Mouse (Mus musculus) olfactory bulb, adult 2 months (tissue): ENCODE results near the gene Slc6a12. TPM values are rescaled to one million over a fixed set of nuclear protein-coding genes. Genes with fewer than 3 reads are reported as not detected.

Source experiments
- H3K27ac ChIP-seq: fragments of 200-500 bp; 2 replicates; pipeline ENCODE4 v1.5.1; 2012; ENCODE audit warnings: low read depth, low read length; ENCODE audit not compliant: insufficient read depth
- H3K4me1 ChIP-seq: fragments of 200-500 bp; 2 replicates; pipeline ENCODE4 v1.6.1; 2012; ENCODE audit warnings: low read length; ENCODE audit not compliant: control insufficient read depth, insufficient read depth
- H3K4me3 ChIP-seq: fragments of 200-500 bp; 2 replicates; pipeline ENCODE4 v1.5.1; 2012; ENCODE audit warnings: mild to moderate bottlenecking, low read depth, low read length, moderate library complexity; ENCODE audit not compliant: insufficient read depth
- CTCF ChIP-seq: fragments of 200-500 bp; IDR thresholded peaks from 2 replicates; pipeline ENCODE4 v1.5.1; 2012; ENCODE audit warnings: low read depth, mild to moderate bottlenecking, low read length, moderate library complexity; ENCODE audit not compliant: insufficient read depth
- POLR2A ChIP-seq: fragments of 200-500 bp; IDR thresholded peaks from 2 replicates; pipeline ENCODE4 v1.6.1; 2012; ENCODE audit warnings: mild to moderate bottlenecking, low read depth, low read length, moderate library complexity; ENCODE audit not compliant: insufficient read depth
- WGBS: fragments of 180-500 bp; shearing (Covaris S2); methylation state at CpG from one replicate; pipeline ENCODE4 v1.1.7; 2018; 5-methylcytosine and 5-hydroxymethylcytosine counted together
- polyA plus RNA-seq: library from polyadenylated mRNA; stranded (reverse); fragments of >200 nt; gene quantifications from 2 replicates; pipeline ENCODE4 v1.2.4, GENCODE M21; 2012; ENCODE audit warnings: low replicate concordance; ENCODE audit not compliant: missing spikeins, insufficient read depth, insufficient read length

Slc6a12 gene
- polyA plus RNA-seq = not detected in 2 replicates

GRCm38 (mm10) chr6:121343026-121343770 is at the start of gene Slc6a12:
Gene Slc6a12, plus strand, starts transcription at chr6:121343076.
- Histone ChIP-seq H3K4me1 (peaks cover 17% of the 10 kb centered on the region), H3K27ac (no peak within 1 kb of the TSS), H3K4me3 (no peak within 1 kb of the TSS)
- TF ChIP-seq CTCF (no peak), POLR2A (no peak)
- 87% methylated on average over 15 of the region's 15 CpGs for WGBS

GRCm38 (mm10) chr6:121299317-121299716 is 43.6 kb upstream of the Slc6a12 start:
- 62% methylated on average over 7 of the region's 7 CpGs for WGBS
- TF ChIP-seq POLR2A (no peak), CTCF (no peak)
- no peak overlapping the region for H3K27ac ChIP-seq
- peaks cover 4% of the 10 kb centered on the region; the same call in 1 of the 2 replicates for H3K4me1 ChIP-seq
- H3K4me3 ChIP-seq = no peak overlapping the region

- WGBS = 24% methylated on average over 11 of the region's 11 CpGs
Observed at GRCm38 (mm10) chr6:121299954-121300353, 42.9 kb upstream of the Slc6a12 start, which contains the start of gene Slc6a13. Gene Slc6a13, plus strand, starts transcription at chr6:121300227.

GRCm38 (mm10) chr6:121300504-121300903 is 42.4 kb upstream of the Slc6a12 start:
- WGBS = 77% methylated on average over 9 of the region's 9 CpGs
- TF ChIP-seq POLR2A = no peak
- TF ChIP-seq CTCF = no peak
- Histone ChIP-seq H3K4me3 (no peak overlapping the region), H3K4me1 (peaks cover 4% of the 10 kb centered on the region; the same call in 1 of the 2 replicates), H3K27ac (no peak overlapping the region)

More at GRCm38 (mm10) chr6:121299954-121300353, 42.9 kb upstream of the Slc6a12 start, which contains the start of gene Slc6a13:
- TF ChIP-seq CTCF (no peak), POLR2A (no peak)
- Histone ChIP-seq H3K4me1 (peaks cover 4% of the 10 kb centered on the region; the same call in 1 of the 2 replicates), H3K4me3 (no peak within 1 kb of the TSS), H3K27ac (no peak within 1 kb of the TSS)

- 81% methylated on average over 10 of the region's 10 CpGs for WGBS
- Histone ChIP-seq H3K4me1 (peaks cover 4% of the 10 kb centered on the region; the same call in 1 of the 2 replicates), H3K27ac (no peak overlapping the region), H3K4me3 (no peak overlapping the region)
- no peak for TF ChIP-seq POLR2A
- no peak for TF ChIP-seq CTCF
Observed at GRCm38 (mm10) chr6:121303466-121304220, 39.2 kb upstream of the Slc6a12 start.

GRCm38 (mm10) chr6:121304630-121305029 is 38.2 kb upstream of the Slc6a12 start:
- WGBS = 84% methylated on average over 9 of the region's 9 CpGs
- no peak for TF ChIP-seq CTCF
- no peak for TF ChIP-seq POLR2A

GRCm38 (mm10) chr6:121305571-121305970 is 37.3 kb upstream of the Slc6a12 start:
- 84% methylated on average over 3 of the region's 3 CpGs for WGBS

More at GRCm38 (mm10) chr6:121304630-121305029, 38.2 kb upstream of the Slc6a12 start:
- H3K4me1 ChIP-seq = peaks cover 4% of the 10 kb centered on the region; the same call in 1 of the 2 replicates
- H3K4me3 ChIP-seq = no peak overlapping the region
- no peak overlapping the region for H3K27ac ChIP-seq

GRCm38 (mm10) chr6:121310984-121311383 is 31.9 kb upstream of the Slc6a12 start:
- Histone ChIP-seq H3K4me3 (no peak overlapping the region), H3K4me1 (no peaks in the 10 kb centered on the region), H3K27ac (no peak overlapping the region)
- WGBS = 93% methylated on average over 6 of the region's 6 CpGs
- TF ChIP-seq POLR2A (no peak), CTCF (no peak)

More at GRCm38 (mm10) chr6:121305571-121305970, 37.3 kb upstream of the Slc6a12 start:
- Histone ChIP-seq H3K4me3 (no peak overlapping the region), H3K27ac (no peak overlapping the region), H3K4me1 (0 out of 2 replicates have a peak, but pooled peaks cover 2% of the 10 kb centered on the region)
- TF ChIP-seq CTCF = no peak
- no peak for TF ChIP-seq POLR2A
